Mouse (Mus musculus) stomach, embryonic 14.5 days (tissue): ENCODE measurements at regions not wholly inside any gene's neighbourhood (a gene's known extent, or its start where the extent isn't known, plus 50 kb on each side); places are given as distances from the start of the nearest gene placed in this dataset.

ENCODE experiments used
- ATAC-seq: fragments of 200-750 bp; cut with Nextera tagmentation; 2 replicates; pipeline ENCODE4 v1.8.0; 2017; ENCODE audit warnings: low read depth, moderate TSS enrichment; ENCODE audit not compliant: insufficient number of reproducible peaks, insufficient read depth, low FRiP score
- H3K27ac ChIP-seq: fragments of 300-500 bp; sonication (generic); 2 replicates; pipeline ENCODE4 v1.5.1; 2014; ENCODE audit warnings: mild to moderate bottlenecking, low read length, moderate library complexity, mixed read lengths
- H3K27me3 ChIP-seq: fragments of 300-500 bp; sonication (generic); 2 replicates; pipeline ENCODE4 v1.6.1; 2014; ENCODE audit warnings: low read length, control low read depth, mixed read lengths; ENCODE audit not compliant: control insufficient read depth, insufficient read depth
- H3K36me3 ChIP-seq: fragments of 300-500 bp; sonication (generic); 2 replicates; pipeline ENCODE4 v1.6.1; 2014; ENCODE audit warnings: mild to moderate bottlenecking, control low read depth, low read length, moderate library complexity, mixed read lengths; ENCODE audit not compliant: control insufficient read depth, insufficient read depth
- H3K4me1 ChIP-seq: fragments of 300-500 bp; sonication (generic); 2 replicates; pipeline ENCODE4 v1.6.1; 2014; ENCODE audit warnings: low read length, control low read depth, mixed read lengths; ENCODE audit not compliant: control insufficient read depth, insufficient read depth
- H3K4me2 ChIP-seq: fragments of 300-500 bp; sonication (generic); replicated peaks from 2 replicates; pipeline ENCODE4 v1.6.1; 2014; ENCODE audit warnings: low read depth, low read length, control low read depth
- H3K4me3 ChIP-seq: fragments of 300-500 bp; sonication (generic); 2 replicates; pipeline ENCODE4 v1.5.1; 2014; ENCODE audit warnings: low read depth, low read length, control low read depth
- H3K9ac ChIP-seq: fragments of 300-500 bp; sonication (generic); replicated peaks from 2 replicates; pipeline ENCODE4 v1.6.1; 2014; ENCODE audit warnings: low read depth, mild to moderate bottlenecking, control low read depth, low read length, moderate library complexity, mixed read lengths
- H3K9me3 ChIP-seq: fragments of 300-500 bp; sonication (generic); 2 replicates; pipeline ENCODE4 v1.6.1; 2016; ENCODE audit warnings: low read depth, low read length, control low read depth; ENCODE audit not compliant: control insufficient read depth
- WGBS: fragments of 180-500 bp; shearing (Covaris S2); extraction: QIAGEN DNeasy Blood & Tissue Kit; methylation state at CpG from one replicate; pipeline ENCODE4 v1.1.7; 2014; 5-methylcytosine and 5-hydroxymethylcytosine counted together

DNA sequence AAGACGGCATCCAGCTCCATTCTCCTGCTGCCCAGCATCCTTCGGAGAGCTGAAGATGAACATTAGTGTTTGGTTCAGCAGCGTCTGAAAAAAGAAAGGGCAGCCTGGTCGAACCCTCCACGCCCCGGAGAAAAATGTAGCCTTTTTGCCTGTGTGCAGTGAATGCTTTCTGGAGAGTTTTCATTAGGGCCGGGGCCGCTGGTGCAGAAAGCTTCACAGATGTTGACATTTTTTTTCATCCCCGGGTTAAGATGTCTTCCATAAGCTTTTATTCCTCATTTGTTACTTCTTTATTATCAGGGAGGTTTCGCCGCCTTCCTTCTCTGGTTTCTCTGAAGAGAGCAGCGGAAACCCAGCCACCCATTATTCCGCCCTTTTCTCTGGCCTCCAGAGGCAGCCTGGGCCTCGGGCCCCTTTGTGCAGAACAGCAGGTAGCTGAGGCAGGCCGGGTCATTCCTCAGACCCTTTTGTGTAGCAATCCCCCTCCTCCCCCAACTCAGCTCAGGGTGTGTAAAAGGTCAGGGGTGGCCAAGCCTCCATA is 61.4 kb downstream of the Cpn2 start:
- Histone ChIP-seq H3K27me3 (no peaks in the 10 kb centered on the region), H3K9ac (no peak overlapping the region), H3K4me3 (no peak overlapping the region), H3K4me1 (peaks cover 3% of the 10 kb centered on the region; the same call in 1 of the 2 replicates), H3K27ac (no peak overlapping the region), H3K9me3 (no peaks in the 10 kb centered on the region; the same call in 1 of the 2 replicates), H3K4me2 (0 out of 2 replicates have a peak overlapping the region, but pooled peaks have one; percentile 13), H3K36me3 (no peaks in the 10 kb centered on the region)
- WGBS = 16% methylated on average over 15 of the region's 15 CpGs
- ATAC-seq = no peak
